14 mouse cellular contexts compared by ENCODE assay signal in the genomic region with DNA sequence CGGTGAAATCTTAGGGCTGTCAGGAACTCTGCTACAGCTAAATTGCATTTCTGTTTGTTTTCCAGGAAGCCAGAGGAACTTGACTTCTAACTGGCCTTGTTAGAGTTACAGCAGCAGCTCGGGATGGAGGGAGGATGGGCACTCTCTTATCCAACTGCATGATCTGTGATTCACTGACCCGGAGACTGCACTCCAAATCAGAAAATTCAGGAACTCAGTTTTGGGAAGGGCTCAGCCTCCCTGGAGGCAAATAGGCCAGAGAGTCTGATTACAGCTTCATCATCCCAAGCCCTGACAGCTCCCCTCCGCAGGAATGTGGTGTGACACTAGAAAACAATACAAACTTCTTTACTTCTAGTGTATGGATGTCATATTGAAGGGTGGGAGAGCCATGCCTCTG.
"Had no signal": no experiment of that assay in that cellular context is flagged by ENCODE, and none has a peak within 500 bp of the region (broad histone marks: within the 10 kb centered on the region; RNA-seq: fewer than 3 reads in every experiment).

No protein-coding gene starts in this region.

- H3K4me2 ChIP-seq: limb, embryonic 13.5 days; midbrain, embryonic 13.5 days; neural tube, embryonic 15.5 days had no signal

- DNase-seq: kidney, adult 8-10 months; kidney, postnatal 10 days; kidney, postnatal 4 days; left cerebral cortex, postnatal 4 days; lung, adult 18-20 months; right cerebral cortex, postnatal 4 days; spleen, adult 18-20 months; thymus, postnatal 36 days had no signal

- H3K27ac ChIP-seq: layer of hippocampus, adult 2 months; limb, embryonic 13.5 days; liver, embryonic 14.5 days; midbrain, embryonic 13.5 days; neural tube, embryonic 15.5 days had no signal

- H3K4me3 ChIP-seq: layer of hippocampus, adult 2 months; limb, embryonic 13.5 days; midbrain, embryonic 13.5 days; myocyte; neural tube, embryonic 15.5 days had no signal

- H3K9ac ChIP-seq: limb, embryonic 13.5 days; liver, embryonic 14.5 days; midbrain, embryonic 13.5 days; neural tube, embryonic 15.5 days had no signal

- H3K36me3 ChIP-seq: limb, embryonic 13.5 days; midbrain, embryonic 13.5 days; neural tube, embryonic 15.5 days had no signal

- H3K27me3 ChIP-seq: limb, embryonic 13.5 days; neural tube, embryonic 15.5 days had no signal

- ATAC-seq: midbrain, embryonic 13.5 days had no signal

- H3K9me3 ChIP-seq: limb, embryonic 13.5 days; midbrain, embryonic 13.5 days; neural tube, embryonic 15.5 days had no signal

- H3K4me1 ChIP-seq: midbrain, embryonic 13.5 days had no signal
